Mouse (Mus musculus): ENCODE data around the gene B4galnt4.
A peak's percentile ranks its signal among the peaks of the same experiment; 100 is the strongest.

The B4galnt4 gene

GRCm38 (mm10) chr7:141072017-141072745, 11.3 kb downstream of the B4galnt4 start:
- peak; percentile 54 for DNase-seq (ENCODE audit: low spot score)

- DNase-seq (ENCODE audit: low spot score) = no peak
Observed at GRCm38 (mm10) chr7:141073782-141074181, 12.9 kb downstream of the B4galnt4 start.

DNA sequence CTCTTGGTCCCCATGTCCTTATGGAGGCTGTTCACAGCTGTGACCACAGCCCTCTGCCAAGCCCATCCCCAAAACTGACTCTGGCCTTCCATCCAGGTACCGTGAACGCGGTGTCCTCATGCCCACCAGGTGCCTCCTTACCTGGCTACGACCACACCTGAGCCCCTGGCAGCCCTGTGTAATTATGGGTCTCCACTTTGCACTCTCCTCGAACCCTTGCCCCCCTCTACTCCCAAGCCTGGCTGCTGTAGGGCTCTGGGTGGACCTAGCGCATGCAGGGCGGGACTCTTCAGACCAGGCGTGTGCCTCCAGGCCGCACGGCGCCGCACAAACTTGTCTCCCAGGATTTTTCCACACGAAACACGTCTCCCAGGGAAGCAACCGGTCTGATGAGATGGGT, 16.9 kb downstream of the B4galnt4 start, which contains the start of gene Pkp3:
TSS of gene Pkp3 (plus strand) at position 378 of the 400 bp plus-strand sequence.
- no peak for DNase-seq (ENCODE audit: low spot score)

DNA sequence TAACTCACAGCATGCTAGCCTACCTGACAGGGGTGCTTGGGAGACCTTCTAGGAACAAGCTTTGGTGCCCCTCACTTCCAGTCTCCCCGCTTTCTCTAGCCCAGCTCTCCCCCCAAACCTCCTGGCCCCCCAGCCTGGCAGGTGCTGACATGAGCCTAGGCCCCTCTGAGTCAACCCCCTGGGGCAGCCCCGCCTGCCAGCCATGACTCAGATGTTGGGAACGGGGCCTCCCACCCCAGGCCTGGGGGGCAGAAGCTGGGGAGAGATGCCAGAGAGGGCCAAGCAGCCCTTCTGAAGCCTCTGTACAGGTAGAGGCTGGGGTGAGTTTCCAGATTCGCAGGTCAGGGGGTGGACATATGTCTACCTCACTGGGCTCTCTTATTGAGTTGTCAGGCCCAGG, 18.0 kb downstream of the B4galnt4 start:
- DNase-seq (ENCODE audit: low spot score) = no peak

DNA sequence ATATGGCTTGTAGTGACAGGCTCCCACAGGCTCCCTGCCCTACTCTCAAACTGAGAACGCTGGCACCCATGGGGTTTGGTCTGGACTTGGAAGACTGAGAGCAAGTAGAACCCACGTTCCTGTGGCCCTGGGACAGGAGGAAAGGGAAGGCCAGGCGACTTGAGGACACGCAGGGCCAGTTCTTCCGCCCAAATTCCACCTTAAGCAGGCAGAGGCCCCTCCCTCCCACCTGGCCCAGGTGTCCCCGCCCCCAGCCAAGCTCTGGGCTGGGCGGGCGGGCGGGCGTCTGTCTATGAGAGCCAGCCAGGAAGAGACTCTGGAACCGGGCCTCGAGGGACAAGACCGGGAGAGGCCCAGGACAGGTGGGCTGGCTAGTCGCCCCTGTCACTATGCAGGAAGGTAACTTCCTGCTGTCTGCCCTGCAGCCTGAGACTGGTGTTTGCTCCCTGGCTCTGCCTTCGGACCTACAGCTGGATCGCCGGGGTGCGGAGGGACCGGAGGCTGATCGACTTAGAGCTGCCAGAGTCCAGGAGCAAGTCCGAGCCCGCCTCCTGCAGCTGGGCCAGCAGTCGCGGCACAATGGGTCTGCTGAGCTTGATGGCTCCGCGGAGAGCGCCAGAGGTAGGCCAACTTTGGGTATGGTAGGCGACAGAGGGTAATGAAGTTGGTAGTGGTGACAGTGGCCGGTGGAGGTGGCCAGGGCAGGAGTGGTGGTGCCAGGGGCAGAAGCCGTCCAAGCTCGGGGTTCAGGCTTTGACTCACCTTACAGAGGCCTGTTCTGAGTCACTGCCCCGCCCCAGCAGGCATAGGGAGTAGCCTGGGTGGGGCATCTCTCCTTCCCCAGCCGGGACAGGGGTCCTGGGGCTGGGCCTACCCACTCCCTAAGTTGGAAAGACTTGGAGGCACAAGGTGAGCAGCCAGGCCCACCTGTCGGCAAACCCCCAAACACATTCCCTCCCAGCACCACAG, 18.9 kb downstream of the B4galnt4 start:
- no peak for DNase-seq (ENCODE audit: low spot score)

DNA sequence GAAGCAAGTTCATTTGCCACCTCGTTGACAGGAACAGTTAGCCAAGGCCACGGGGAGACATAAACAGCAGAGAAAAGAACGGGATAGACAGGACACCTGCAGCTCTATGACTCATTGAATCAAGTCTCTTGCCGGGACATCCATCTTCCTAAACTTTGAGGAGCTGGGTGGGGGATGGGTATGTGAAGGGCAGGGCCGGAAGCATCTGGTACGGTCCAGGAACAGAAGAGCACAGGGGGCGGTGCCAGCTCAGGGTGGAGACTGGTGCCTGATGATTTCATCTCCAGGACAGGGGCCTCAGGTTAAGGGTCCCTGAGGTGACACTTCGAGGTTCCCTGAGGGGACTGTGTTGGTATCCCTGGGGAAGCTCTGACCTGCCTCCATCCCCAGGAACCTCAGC, 27.0 kb downstream of the B4galnt4 start:
- no peak for DNase-seq (ENCODE audit: low spot score)

DNA sequence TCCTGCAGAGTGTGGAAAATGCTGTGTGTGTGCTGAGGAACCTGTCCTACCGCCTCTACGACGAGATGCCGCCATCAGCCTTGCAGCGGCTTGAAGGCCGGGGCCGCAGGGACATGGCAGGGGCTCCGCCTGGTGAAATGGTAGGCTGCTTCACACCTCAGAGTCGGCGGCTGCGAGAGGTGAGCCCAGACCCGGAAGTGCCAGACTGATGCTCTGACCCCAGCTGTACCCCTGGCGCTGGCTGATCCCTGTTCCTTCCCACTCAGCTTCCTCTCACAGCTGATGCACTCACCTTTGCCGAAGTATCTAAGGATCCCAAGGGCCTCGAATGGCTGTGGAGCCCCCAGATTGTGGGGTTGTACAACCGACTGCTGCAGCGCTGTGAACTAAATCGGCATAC, 27.6 kb downstream of the B4galnt4 start:
- DNase-seq (ENCODE audit: low spot score) = no peak

DNA sequence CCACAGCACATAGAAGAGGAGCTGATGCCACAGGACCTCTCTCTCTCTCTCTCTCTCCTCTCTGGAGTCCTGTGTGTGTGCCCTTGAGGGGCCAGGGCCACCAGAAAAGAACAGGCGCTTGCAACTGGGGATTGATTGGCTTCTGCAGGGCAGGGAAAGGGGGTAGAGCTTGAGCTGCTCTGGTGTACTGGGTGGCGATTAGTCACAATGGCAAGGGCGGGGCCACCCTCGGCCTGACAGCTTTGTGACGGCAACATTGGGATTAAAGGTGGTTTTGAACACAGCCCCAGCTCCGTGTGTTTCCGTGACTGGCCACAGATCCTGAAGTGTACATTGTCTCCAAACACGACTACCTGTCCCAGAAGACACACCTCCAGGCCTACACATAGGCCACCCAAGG, 29.3 kb downstream of the B4galnt4 start:
- no peak for DNase-seq (ENCODE audit: low spot score)

- DNase-seq (ENCODE audit: low spot score) = peak; percentile 83
Observed at GRCm38 (mm10) chr7:141092051-141092735, 31.3 kb downstream of the B4galnt4 start.

- no peak for DNase-seq (ENCODE audit: low spot score)
Observed at GRCm38 (mm10) chr7:141093950-141094349, 33.0 kb downstream of the B4galnt4 start.

DNA sequence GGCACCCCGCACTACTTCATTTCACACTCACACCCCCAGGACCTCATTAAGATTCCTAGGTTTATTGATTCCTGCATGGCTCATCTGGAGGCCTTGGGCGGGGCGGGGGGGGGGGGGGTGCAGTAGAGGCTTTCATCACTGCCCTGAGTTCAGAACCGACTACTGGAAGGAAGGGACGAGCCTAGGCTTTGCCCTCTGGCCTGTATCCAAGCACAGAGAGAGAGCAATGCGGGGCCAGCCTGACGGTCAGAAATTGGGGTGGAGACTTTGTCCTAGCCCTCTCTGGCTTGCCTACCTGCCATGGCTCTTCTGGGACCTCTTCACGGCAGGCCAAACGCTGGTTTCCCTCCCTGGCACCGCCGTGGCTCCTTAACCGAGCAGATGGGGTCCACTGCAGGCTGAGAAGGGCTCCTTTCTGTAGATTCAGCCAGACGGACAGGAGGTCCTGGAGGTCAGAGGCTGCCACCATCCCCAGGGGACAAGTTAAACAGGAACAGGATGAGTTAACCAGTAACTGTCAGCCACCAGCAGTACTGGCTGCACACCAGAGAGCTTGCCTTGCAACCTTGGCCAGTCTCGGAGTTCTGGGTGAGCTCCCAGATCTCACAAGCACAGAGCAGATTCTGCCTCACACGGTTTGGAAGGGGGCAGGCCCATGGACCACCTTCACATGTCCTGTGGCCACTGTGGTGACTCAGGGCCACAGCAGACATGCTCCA, 33.7 kb downstream of the B4galnt4 start:
- no peak for DNase-seq (ENCODE audit: low spot score)

GRCm38 (mm10) chr7:141096021-141096420, 35.1 kb downstream of the B4galnt4 start:
- DNase-seq (ENCODE audit: low spot score) = no peak

- peak; percentile 75 for DNase-seq (ENCODE audit: low spot score)
Observed at GRCm38 (mm10) chr7:141096649-141097056, 35.7 kb downstream of the B4galnt4 start.

GRCm38 (mm10) chr7:141097177-141097576, 36.3 kb downstream of the B4galnt4 start:
- DNase-seq (ENCODE audit: low spot score) = no peak

DNA sequence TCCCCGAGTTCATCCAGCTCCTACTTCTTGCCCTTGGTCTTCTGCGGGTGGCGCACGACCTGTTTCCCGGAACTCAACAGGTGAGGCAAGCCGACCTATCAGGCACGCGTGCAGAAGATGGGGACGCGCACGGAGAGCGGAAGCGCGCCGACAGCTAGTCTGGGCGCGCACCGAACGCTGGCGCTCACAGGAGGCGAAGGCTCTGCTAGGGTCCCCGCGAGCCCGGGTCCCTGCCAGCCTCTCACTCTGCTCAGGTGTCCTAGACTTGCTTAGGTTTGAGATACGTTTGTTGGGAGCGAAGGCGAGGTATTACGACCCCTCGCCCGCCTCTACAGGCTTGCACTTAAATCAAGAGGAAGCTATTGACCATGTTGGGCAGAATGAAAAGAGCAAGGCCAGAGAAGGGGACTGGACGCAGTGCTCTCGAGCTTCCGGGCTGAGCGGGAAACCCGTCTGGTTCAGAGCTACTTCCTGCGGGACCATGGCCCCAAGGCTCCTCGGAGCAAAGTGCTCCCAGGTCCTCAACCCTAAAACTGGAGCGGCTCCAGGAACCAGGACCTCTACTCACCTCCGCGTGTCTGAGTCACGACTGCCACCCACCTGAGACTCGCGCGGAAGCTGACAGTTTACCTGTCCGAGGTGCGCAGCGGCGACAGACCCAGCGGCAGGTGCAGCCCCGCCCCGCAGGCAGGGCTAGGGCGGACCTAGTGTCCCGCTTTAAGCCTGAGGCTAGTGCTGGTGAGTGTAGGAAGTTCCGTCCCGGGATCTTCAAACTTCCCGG, 39.2 kb downstream of the B4galnt4 start, which contains the start of gene Sigirr:
TSS of gene Sigirr (minus strand) at position 662 of the 781 bp plus-strand sequence.
- no peak for DNase-seq (ENCODE audit: low spot score)

- DNase-seq (ENCODE audit: low spot score) = no peak
Observed at GRCm38 (mm10) chr7:141103161-141103560, 42.3 kb downstream of the B4galnt4 start.

DNA sequence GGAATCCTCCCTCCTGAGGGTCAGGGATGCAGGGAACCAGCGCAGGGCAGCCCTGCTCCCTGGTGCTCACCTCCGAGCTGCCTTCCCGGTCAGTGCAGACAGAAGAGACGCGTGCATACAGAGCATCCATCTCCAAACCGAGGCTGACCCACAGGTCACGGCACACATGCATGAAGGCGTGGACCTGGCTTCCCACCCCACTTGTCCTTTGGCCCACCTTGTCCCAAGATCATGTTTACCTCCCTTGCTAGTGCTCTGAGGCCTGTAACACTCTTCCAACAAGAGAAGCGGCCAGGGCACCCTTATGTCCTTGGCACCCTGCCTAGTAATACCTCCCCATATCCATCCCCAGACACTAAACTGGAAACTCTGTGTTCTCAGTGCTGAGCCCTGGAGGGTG, 55.0 kb downstream of the B4galnt4 start:
- DNase-seq (ENCODE audit: low spot score) = no peak

GRCm38 (mm10) chr7:141117636-141118035, 56.7 kb downstream of the B4galnt4 start, which contains the start of gene Ano9:
TSS of gene Ano9 (minus strand) at chr7:141117806.
- no peak for DNase-seq (ENCODE audit: low spot score)

DNA sequence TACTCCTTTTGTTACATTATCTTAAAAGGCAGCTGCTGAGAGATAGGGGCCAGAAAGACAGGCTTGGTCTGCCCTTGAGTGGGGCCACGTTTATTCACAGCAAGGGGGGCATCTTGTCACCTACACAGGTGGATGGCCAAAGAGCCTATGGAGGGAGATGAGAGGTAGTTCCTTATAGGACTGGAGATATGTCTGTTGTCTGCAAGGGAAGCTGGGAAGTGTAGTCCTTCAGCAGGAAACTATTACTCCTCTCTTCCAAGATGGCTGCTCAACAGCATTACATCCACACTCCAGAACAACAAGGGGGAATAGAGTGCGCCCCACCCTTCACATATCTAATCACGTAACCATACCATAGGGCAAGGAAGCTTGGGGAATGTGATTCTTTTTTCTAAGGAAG, 58.6 kb downstream of the B4galnt4 start:
- no peak for DNase-seq (ENCODE audit: low spot score)

DNA sequence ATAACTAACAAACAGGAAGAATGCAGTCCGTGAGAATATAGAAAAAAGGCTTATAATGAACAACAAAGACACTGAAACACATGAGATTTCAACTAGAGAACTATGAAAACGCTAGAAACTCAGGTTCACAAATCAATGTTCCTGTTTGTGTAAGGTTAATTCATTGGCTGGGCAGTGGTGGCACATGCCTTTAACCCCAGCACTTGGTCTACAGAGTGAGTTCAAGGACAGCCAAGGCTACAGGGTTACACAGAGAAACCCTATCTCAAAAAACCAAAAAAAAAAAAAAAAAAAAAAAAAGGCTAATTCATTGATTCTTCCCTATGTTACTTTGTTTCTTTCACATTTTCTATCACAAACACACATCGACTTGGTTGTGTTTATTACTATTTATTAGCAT, 59.7 kb downstream of the B4galnt4 start:
- no peak for DNase-seq (ENCODE audit: low spot score)

GRCm38 (mm10) chr7:141121051-141121531, 60.2 kb downstream of the B4galnt4 start:
- no peak for DNase-seq (ENCODE audit: low spot score)
